Mouse (Mus musculus) embryonic stem cell, embryonic (primary cell): ENCODE data around the gene Plekha1.

Experiments
- CTCF ChIA-PET, 4 experiments: fragments of 300-600 bp in 2 of 4; fragments of 350-600 bp in 2 of 4; sonication (Branson Sonifier 250); formaldehyde crosslinking; loops; one replicate each; lab custom pipeline; 2022; ENCODE audit warnings: inconsistent platforms in 2 of 4; lab: Charles Lee
- POLR2A ChIA-PET, 4 experiments: fragments of 300-600 bp in 2 of 4; fragments of 350-600 bp in 2 of 4; sonication (Branson Sonifier 250); formaldehyde crosslinking; loops; one replicate each; lab custom pipeline; 2022; ENCODE audit warnings: antibody characterized with exemption in 4 of 4, inconsistent platforms in 1 of 4; lab: Charles Lee

Gene Plekha1

GRCm38 (mm10) chr7:130839380-130840100 lies 26.0 kb upstream of the Plekha1 start:
- CTCF ChIA-PET: interaction anchor here in 1 of 4 experiments (1.5 kb wide), 1 partner anchor 77 kb away, joined by 4 read pairs; no protein-coding TSS in a partner anchor
- POLR2A ChIA-PET: interaction anchor here in 2 of 4 experiments (1.5 to 2.7 kb wide), 3 partner anchors 19 to 40 kb away, joined by 3 to 8 read pairs (median 5); no protein-coding TSS in a partner anchor

- POLR2A ChIA-PET: interaction anchor here (0.9 to 2.1 kb wide), 14 partner anchors 10 to 20 kb away, joined by 3 to 17 read pairs (median 5); partner anchors contain the start of gene Plekha1 (in 1 of the 4)
- CTCF ChIA-PET: no interaction called here
Observed at GRCm38 (mm10) chr7:130847164-130847718, 18.3 kb upstream of the Plekha1 start.

GRCm38 (mm10) chr7:130854684-130855292 lies 10.8 kb upstream of the Plekha1 start:
- ChIA-PET CTCF (interaction anchor here in 2 of 4 experiments (0.5 to 0.9 kb wide), 2 partner anchors 19 to 58 kb away, joined by 3 read pairs; no protein-coding TSS in a partner anchor), POLR2A (interaction anchor here in 2 of 4 experiments (0.6 to 1.3 kb wide), 6 partner anchors 9 to 55 kb away, joined by 3 to 7 read pairs (median 4); no protein-coding TSS in a partner anchor)

- CTCF ChIA-PET: interaction anchor here in 3 of 4 experiments (0.5 to 0.9 kb wide), 3 partner anchors 59 to 1900 kb away, joined by 3 to 4 read pairs (median 3); no protein-coding TSS in a partner anchor
- POLR2A ChIA-PET: interaction anchor here in 2 of 4 experiments (1.1 to 1.4 kb wide), 4 partner anchors 9 to 35 kb away, joined by 3 to 7 read pairs (median 4); no protein-coding TSS in a partner anchor
Observed at GRCm38 (mm10) chr7:130855681-130856080, 9.9 kb upstream of the Plekha1 start.

- ChIA-PET POLR2A (interaction anchor here in 3 of 4 experiments (0.7 to 5.0 kb wide), 9 partner anchors 9 to 132 kb away, joined by 3 to 51 read pairs (median 6); no protein-coding TSS in a partner anchor), CTCF (no interaction called here)
Observed at GRCm38 (mm10) chr7:130857973-130858372, 7.6 kb upstream of the Plekha1 start.

GRCm38 (mm10) chr7:130859926-130860325 lies 5.6 kb upstream of the Plekha1 start:
- ChIA-PET POLR2A (interaction anchor here (0.6 to 5.0 kb wide), 32 partner anchors 10 to 366 kb away, joined by 3 to 51 read pairs (median 4); no protein-coding TSS in a partner anchor), CTCF (interaction anchor here in 2 of 4 experiments (0.5 to 0.9 kb wide), 8 partner anchors 51 to 1286 kb away, joined by 3 to 6 read pairs (median 3); no protein-coding TSS in a partner anchor)

- ChIA-PET CTCF (interaction anchor here in 3 of 4 experiments (0.6 to 1.1 kb wide), 4 partner anchors 75 to 189 kb away, joined by 3 to 7 read pairs (median 4); no protein-coding TSS in a partner anchor), POLR2A (interaction anchor here (0.7 to 5.0 kb wide), 30 partner anchors 9 to 596 kb away, joined by 3 to 51 read pairs (median 4); no protein-coding TSS in a partner anchor)
Observed at GRCm38 (mm10) chr7:130860721-130861142, 4.8 kb upstream of the Plekha1 start.

- POLR2A ChIA-PET: interaction anchor here in 2 of 4 experiments (0.7 to 5.0 kb wide), 8 partner anchors 10 to 342 kb away, joined by 3 to 51 read pairs (median 4); partner anchors contain the start of gene Ate1 (in 1 of the 2)
- CTCF ChIA-PET: interaction anchor here in 1 of 4 experiments (0.6 kb wide), 1 partner anchor 435 kb away, joined by 3 read pairs; no protein-coding TSS in a partner anchor
Observed at GRCm38 (mm10) chr7:130862501-130862900, 3.1 kb upstream of the Plekha1 start.

- ChIA-PET POLR2A (interaction anchor here in 3 of 4 experiments (0.9 to 3.9 kb wide), 17 partner anchors 8 to 274 kb away, joined by 3 to 17 read pairs (median 3); no protein-coding TSS in a partner anchor), CTCF (interaction anchor here in 1 of 4 experiments (1.2 kb wide), 1 partner anchor 102 kb away, joined by 3 read pairs; no protein-coding TSS in a partner anchor)
Observed at GRCm38 (mm10) chr7:130864711-130865110, 845 bp upstream of the Plekha1 start.

GRCm38 (mm10) chr7:130866640-130867039 lies 1.1 kb downstream of the Plekha1 start:
- ChIA-PET CTCF (no interaction called here), POLR2A (interaction anchor here in 2 of 4 experiments (0.7 to 3.9 kb wide), 14 partner anchors 9 to 149 kb away, joined by 3 to 17 read pairs (median 4); no protein-coding TSS in a partner anchor)

- ChIA-PET CTCF (no interaction called here), POLR2A (interaction anchor here in 2 of 4 experiments (0.8 to 3.9 kb wide), 15 partner anchors 9 to 195 kb away, joined by 3 to 17 read pairs (median 4); no protein-coding TSS in a partner anchor)
Observed at GRCm38 (mm10) chr7:130867256-130867655, 1.7 kb downstream of the Plekha1 start.

GRCm38 (mm10) chr7:130884161-130884560 lies 18.6 kb downstream of the Plekha1 start:
- CTCF ChIA-PET: no interaction called here
- POLR2A ChIA-PET: interaction anchor here in 1 of 4 experiments (1.5 kb wide), 1 partner anchor 24 kb away, joined by 4 read pairs; no protein-coding TSS in a partner anchor

GRCm38 (mm10) chr7:130886246-130886645 lies 20.7 kb downstream of the Plekha1 start:
- ChIA-PET CTCF (no interaction called here), POLR2A (no interaction called here)

- ChIA-PET POLR2A (interaction anchor here in 2 of 4 experiments (0.6 to 1.6 kb wide), 7 partner anchors 11 to 720 kb away, joined by 3 to 6 read pairs (median 3); partner anchors contain the start of gene Plekha1 (in 1 of the 2)), CTCF (interaction anchor here in 2 of 4 experiments (1.2 to 1.7 kb wide), 2 partner anchors 126 kb away, joined by 3 to 5 read pairs; no protein-coding TSS in a partner anchor)
Observed at GRCm38 (mm10) chr7:130887946-130888345, 22.4 kb downstream of the Plekha1 start.

- POLR2A ChIA-PET: interaction anchor here in 3 of 4 experiments (0.6 to 1.5 kb wide), 8 partner anchors 11 to 56 kb away, joined by 3 to 4 read pairs (median 3); no protein-coding TSS in a partner anchor
- CTCF ChIA-PET: no interaction called here
Observed at GRCm38 (mm10) chr7:130890871-130891270, 25.3 kb downstream of the Plekha1 start.

- CTCF ChIA-PET: interaction anchor here in 1 of 4 experiments (1.4 kb wide), 1 partner anchor 11 kb away, joined by 3 read pairs; no protein-coding TSS in a partner anchor
Observed at GRCm38 (mm10) chr7:130892973-130893372, 27.4 kb downstream of the Plekha1 start.

More at GRCm38 (mm10) chr7:130892973-130893372, 27.4 kb downstream of the Plekha1 start:
- POLR2A ChIA-PET: interaction anchor here in 3 of 4 experiments (0.6 to 1.6 kb wide), 7 partner anchors 10 to 89 kb away, joined by 3 to 6 read pairs (median 3); partner anchors contain the start of gene Plekha1 (in 1 of the 3)
